Mouse (Mus musculus): ENCODE data around the gene Eif2b3. TPM values are rescaled to one million over a fixed set of nuclear protein-coding genes. Genes with fewer than 3 reads are reported as not detected.

The Eif2b3 gene
- total and polyA plus RNA-seq, 3 experiments = 49.9 to 96.2 (median 84.9) TPM

DNA sequence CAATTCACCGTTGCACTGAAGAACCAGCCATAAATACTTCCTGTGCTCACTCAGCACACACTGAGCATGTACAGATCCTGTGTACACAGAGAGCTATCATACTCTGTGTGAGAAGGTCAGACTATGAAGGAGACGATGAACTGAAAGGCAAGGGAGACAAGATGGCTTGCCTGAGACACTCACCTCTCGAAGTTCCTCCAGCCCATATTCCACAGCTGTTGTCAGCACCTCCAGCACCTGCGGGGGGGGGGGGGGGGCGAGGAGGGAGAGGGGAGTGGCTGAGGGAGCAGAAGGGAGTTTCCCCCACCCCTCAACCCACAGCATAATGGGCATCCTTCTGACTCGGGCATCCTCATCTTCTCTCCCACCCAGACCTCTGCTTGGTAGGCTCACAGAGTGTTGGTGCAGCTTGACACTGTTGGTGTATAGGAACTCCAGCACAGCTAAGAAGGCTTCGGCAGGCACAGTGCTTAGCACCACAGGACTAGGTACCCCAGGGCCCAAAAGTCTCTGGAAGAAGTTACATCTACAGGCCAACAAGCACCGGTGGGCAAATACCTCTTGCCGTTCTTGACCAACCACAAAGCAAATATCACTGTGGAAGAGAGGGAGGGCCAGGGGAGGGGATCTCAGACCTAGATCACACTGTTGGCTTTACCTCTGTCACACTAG, 104.5 kb downstream of the Eif2b3 start (continued):
- TF ChIP-seq EP300 (IDR thresholded peaks at IDR 0.05; ENCODE audit: low read length) (no peak), RAD21 (IDR thresholded peaks at IDR 0.05; ENCODE audit: low read depth, low read length) (no peak), POLR2A (IDR thresholded peaks at IDR 0.05; ENCODE audit: low read depth, low read length) (peak; percentile 48; the same call in 1 of the 2 replicates), SMC3 (IDR thresholded peaks at IDR 0.05; ENCODE audit: low read depth, low read length) (no peak), MAZ (IDR thresholded peaks at IDR 0.05; ENCODE audit: low read depth, low read length) (peak; percentile 84; the same call in 1 of the 2 replicates), KAT2A (IDR thresholded peaks at IDR 0.05; ENCODE audit: insufficient replicate concordance, low read length) (no peak), HCFC1 (IDR thresholded peaks at IDR 0.05; ENCODE audit: low read depth, low read length) (no peak), ELF1 (IDR thresholded peaks at IDR 0.05; ENCODE audit: low read depth, low read length) (no peak), IRF4 (IDR thresholded peaks at IDR 0.05; ENCODE audit: low read depth, low read length) (0 out of 2 replicates have a peak, but pooled peaks have one; percentile 8), E2F4 (IDR thresholded peaks at IDR 0.05; ENCODE audit: insufficient replicate concordance, low read depth, low read length) (no peak), MXI1 (IDR thresholded peaks at IDR 0.05; ENCODE audit: low read depth, low read length) (no peak; the same call in 1 of the 2 replicates), POLR2AphosphoS2 (IDR thresholded peaks at IDR 0.05; ENCODE audit: low read depth, low read length) (no peak; the same call in 1 of the 2 replicates), USF1 (IDR thresholded peaks at IDR 0.05; ENCODE audit: low read depth, low read length) (no peak), MAX (IDR thresholded peaks at IDR 0.05; ENCODE audit: low read length) (no peak), ZC3H11A (IDR thresholded peaks at IDR 0.05; ENCODE audit: low read depth, low read length) (no peak), CHD2 (IDR thresholded peaks at IDR 0.05; ENCODE audit: low read length) (no peak), TBP (conservative IDR thresholded peaks at IDR 0.05; ENCODE audit: low read depth, low read length) (no peak), RCOR1 (conservative IDR thresholded peaks at IDR 0.05; ENCODE audit: low read depth, low read length) (no peak), BHLHE40 (IDR thresholded peaks at IDR 0.05; ENCODE audit: low read depth, low read length) (0 out of 2 replicates have a peak, but pooled peaks have one; percentile 26), TCF12 (IDR thresholded peaks at IDR 0.05; ENCODE audit: low read depth, low read length) (peak; percentile 75), PAX5 (IDR thresholded peaks at IDR 0.05; ENCODE audit: low read length) (no peak)

DNA sequence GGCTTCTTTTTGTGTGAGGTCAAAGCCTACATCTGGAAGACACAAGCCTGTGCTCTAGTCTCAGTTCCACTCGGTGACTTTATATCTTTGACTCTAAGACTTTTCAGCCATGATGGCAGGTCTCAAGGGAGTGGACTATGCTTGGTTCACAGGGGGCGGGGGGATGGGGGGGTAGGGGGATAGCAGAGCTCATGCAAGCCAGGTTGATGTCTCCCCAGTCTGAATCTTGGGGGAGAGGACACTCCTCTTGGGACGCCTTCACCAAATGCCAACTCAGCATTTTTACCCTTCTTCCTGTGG, 105.0 kb downstream of the Eif2b3 start:
- peak overlapping the region; percentile 94 for H3K27ac ChIP-seq (ENCODE audit: insufficient read depth, low read depth)
- in situ Hi-C loops (cut with MboI; ENCODE audit: low pct_ligation_motif_present, low pct_unique_long_range_greater_than_20kb, low sequenced_read_pairs) = no loop called here
- peaks cover 18 to 72% of the 10 kb centered on the region in 2 experiments for H3K4me1 ChIP-seq (ENCODE audit: control insufficient read depth in 1 of 2, insufficient read depth in 2 of 2)

More for the DNA sequence above, 105.0 kb downstream of the Eif2b3 start:
- H3K9me3 ChIP-seq (replicated peaks; ENCODE audit: low read length) = no peaks in the 10 kb centered on the region
- H3K79me2 ChIP-seq (replicated peaks; ENCODE audit: control insufficient read depth, extremely low read depth, insufficient read depth, poor library complexity, severe bottlenecking) = peaks cover 8% of the 10 kb centered on the region; the same call in 1 of the 2 replicates
- H3K36me3 ChIP-seq (replicated peaks in 1 of 2; ENCODE audit: control insufficient read depth in 1 of 2, insufficient read depth in 1 of 2, low read length in 1 of 2) = peaks cover 14 to 19% of the 10 kb centered on the region in 2 experiments
- dilution Hi-C loops (cut with MboI; ENCODE audit: extremely low pct_ligation_motif_present, extremely low pct_unique_long_range_greater_than_20kb, low sequenced_read_pairs) = no loop called here
- DNase-seq (ENCODE audit: extremely low read depth) = no peak
- peak overlapping the region; percentile 54 for H3K9ac ChIP-seq (ENCODE audit: insufficient read depth, low read depth)
- H3K4me3 ChIP-seq (replicated peaks in 1 of 3; ENCODE audit: low read depth in 2 of 3, low read length in 2 of 3, poor library complexity in 1 of 3) = peak overlapping the region; percentile 39 to 49 (median 43)
- H3K4me2 ChIP-seq (ENCODE audit: insufficient read depth, low read depth, poor library complexity, severe bottlenecking) = peak overlapping the region; percentile 64
- TF ChIP-seq SMC3 (IDR thresholded peaks at IDR 0.05; ENCODE audit: low read depth, low read length) (no peak), ZMIZ1 (IDR thresholded peaks at IDR 0.05; ENCODE audit: low read depth, low read length) (no peak), SIN3A (IDR thresholded peaks at IDR 0.05; ENCODE audit: low read length) (no peak), USF1 (IDR thresholded peaks at IDR 0.05; ENCODE audit: low read depth, low read length) (no peak), UBTF (IDR thresholded peaks at IDR 0.05; ENCODE audit: low read depth, low read length) (no peak), MAFK (IDR thresholded peaks at IDR 0.05; ENCODE audit: insufficient replicate concordance, low read length) (peak; percentile 99), ZC3H11A (IDR thresholded peaks at IDR 0.05; ENCODE audit: low read depth, low read length) (no peak), MAZ (IDR thresholded peaks at IDR 0.05; ENCODE audit: low read depth, low read length) (no peak), TCF12 (IDR thresholded peaks at IDR 0.05; ENCODE audit: low read depth, low read length) (no peak), ELF1 (IDR thresholded peaks at IDR 0.05; ENCODE audit: low read depth, low read length) (no peak), RCOR1 (conservative IDR thresholded peaks at IDR 0.05; ENCODE audit: low read depth, low read length) (no peak), POLR2A (IDR thresholded peaks at IDR 0.05; ENCODE audit: low read depth, low read length) (0 out of 2 replicates have a peak, but pooled peaks have one; percentile 8), EP300 (IDR thresholded peaks at IDR 0.05; ENCODE audit: low read length) (no peak), PAX5 (IDR thresholded peaks at IDR 0.05; ENCODE audit: low read length) (no peak), ZNF384 (IDR thresholded peaks at IDR 0.05; ENCODE audit: low read depth, low read length) (no peak)
- H3K27me3 ChIP-seq (replicated peaks) = no peaks in the 10 kb centered on the region
